Mouse (Mus musculus): ENCODE measurements around the gene Gtf3c5. TPM values are rescaled to one million over a fixed set of nuclear protein-coding genes. Genes with fewer than 3 reads are reported as not detected.

The Gtf3c5 gene
- polyA plus RNA-seq, 1 experiment from 2014 or later = 20.7 TPM

DNA sequence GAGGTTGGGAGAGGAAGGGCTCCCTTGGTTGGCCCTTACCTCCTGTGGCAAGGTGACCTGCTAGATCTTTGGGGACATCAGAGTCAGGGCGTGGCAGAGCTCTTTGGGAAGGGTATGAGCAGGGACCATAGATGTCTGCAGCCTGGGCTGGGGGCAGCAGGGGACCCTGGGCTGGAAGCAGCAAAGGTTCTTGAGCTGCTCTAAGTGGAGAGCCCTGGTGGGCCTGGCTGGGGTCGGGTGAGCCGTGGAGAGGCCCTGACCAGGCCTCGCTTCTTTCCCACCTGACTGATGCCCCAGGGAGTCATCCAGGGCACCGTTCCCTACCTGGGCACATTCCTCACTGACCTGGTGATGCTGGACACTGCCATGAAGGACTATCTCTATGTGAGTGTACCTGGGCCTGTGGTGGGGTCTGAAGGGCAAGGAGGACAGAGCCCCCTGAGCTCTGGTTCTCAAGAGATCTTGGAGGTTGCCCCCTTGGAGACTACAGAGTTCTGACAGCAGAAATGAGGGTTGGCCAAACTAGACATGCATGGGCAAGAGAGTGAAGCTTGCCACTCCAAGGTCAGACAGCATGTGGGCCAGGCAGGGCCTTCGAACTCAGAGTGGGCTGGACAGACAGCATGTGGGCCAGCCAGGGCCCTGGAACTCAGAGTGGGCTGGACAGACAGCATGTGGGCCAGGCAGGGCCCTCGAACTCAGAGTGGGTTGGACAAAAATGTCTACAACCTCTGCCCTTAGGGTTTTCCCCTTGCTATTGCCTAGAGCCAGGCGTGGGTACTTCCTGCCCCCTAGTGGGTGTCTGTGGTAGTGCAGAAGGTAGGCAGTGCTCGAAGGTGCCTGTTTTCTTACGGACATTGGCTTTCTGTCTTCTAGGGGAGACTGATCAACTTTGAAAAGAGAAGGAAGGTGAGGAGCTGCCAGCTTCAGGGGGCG, 36.0 kb downstream of the Gtf3c5 start:
- no peak overlapping the region for H3K9ac ChIP-seq (ENCODE audit: low read length)
- ATAC-seq (ENCODE audit: insufficient number of reproducible peaks, insufficient read depth, low FRiP score, low read depth) = no peak
- no peaks in the 10 kb centered on the region for H3K4me1 ChIP-seq (ENCODE audit: control insufficient read depth in 2 of 2, insufficient read depth in 2 of 2, low read length in 2 of 2)
- peaks cover 93% of the 10 kb centered on the region for H3K36me3 ChIP-seq (ENCODE audit: control insufficient read depth, insufficient read depth, low read length)
- no peak overlapping the region for H3K4me2 ChIP-seq (ENCODE audit: low read length)
- H3K27ac ChIP-seq (replicated peaks in 1 of 2; ENCODE audit: control insufficient read depth in 1 of 2, insufficient read depth in 1 of 2, low read depth in 2 of 2, low read length in 2 of 2) = no peak overlapping the region
- H3K4me3 ChIP-seq (ENCODE audit: control insufficient read depth in 1 of 2, insufficient read depth in 1 of 2, low read depth in 1 of 2, low read length in 2 of 2) = no peak overlapping the region
- H3K27me3 ChIP-seq (ENCODE audit: control insufficient read depth, insufficient read depth, low read length) = no peaks in the 10 kb centered on the region
- WGBS = 50% methylated on average over 11 of the region's 11 CpGs
- H3K9me3 ChIP-seq (ENCODE audit: control insufficient read depth, low read length) = no peaks in the 10 kb centered on the region

DNA sequence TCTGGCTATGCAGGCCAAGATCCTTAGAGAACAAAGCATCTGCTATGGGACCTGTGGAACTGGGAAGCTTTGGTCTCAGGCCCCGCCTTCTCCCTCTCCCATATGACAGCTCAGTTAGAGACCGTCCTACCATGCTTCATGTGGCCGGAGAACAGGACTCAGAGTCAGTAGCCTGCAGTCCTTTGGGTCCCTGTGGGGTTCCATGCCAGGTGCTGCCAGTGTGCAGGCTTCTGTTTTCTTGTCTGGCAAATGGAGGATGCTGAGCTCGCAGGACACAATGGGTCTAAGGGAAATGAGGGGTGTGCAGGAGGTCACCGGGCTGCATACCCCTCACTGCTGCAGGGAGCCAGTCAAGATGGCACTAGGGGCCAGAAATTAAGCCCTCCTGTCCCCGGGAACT, 37.0 kb downstream of the Gtf3c5 start:
- Histone ChIP-seq H3K4me1 (ENCODE audit: control insufficient read depth in 2 of 2, insufficient read depth in 2 of 2, low read length in 2 of 2) (no peaks in the 10 kb centered on the region), H3K9ac (ENCODE audit: low read length) (no peak overlapping the region), H3K27ac (replicated peaks in 1 of 2; ENCODE audit: control insufficient read depth in 1 of 2, insufficient read depth in 1 of 2, low read depth in 2 of 2, low read length in 2 of 2) (no peak overlapping the region), H3K4me2 (ENCODE audit: low read length) (no peak overlapping the region), H3K27me3 (ENCODE audit: control insufficient read depth, insufficient read depth, low read length) (no peaks in the 10 kb centered on the region), H3K4me3 (ENCODE audit: control insufficient read depth in 1 of 2, insufficient read depth in 1 of 2, low read depth in 1 of 2, low read length in 2 of 2) (no peak overlapping the region), H3K36me3 (ENCODE audit: control insufficient read depth, insufficient read depth, low read length) (peaks cover 93% of the 10 kb centered on the region), H3K9me3 (ENCODE audit: control insufficient read depth, low read length) (no peaks in the 10 kb centered on the region)
- ATAC-seq (ENCODE audit: insufficient number of reproducible peaks, insufficient read depth, low FRiP score, low read depth) = no peak
- 70% methylated on average over 6 of the region's 6 CpGs for WGBS

DNA sequence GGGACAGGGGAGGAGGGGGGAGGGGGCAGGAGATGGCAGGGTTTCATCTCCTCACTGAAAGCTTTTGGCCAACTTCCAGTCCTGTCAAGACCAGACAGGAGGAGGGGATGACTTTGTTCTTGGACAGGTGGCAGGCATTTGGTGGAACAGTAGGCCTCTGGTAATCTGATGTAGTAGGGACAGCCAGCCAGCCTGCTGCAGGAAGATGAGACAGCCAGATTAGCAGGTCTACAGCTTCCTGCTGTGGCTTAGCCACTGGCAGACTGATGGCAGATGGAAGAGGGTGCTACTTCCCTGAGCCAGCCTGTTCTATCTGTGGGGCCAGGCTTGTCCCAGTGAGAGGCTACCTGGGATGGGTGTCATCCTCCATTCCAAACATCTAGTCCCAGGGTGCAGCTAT, 37.6 kb downstream of the Gtf3c5 start:
- Histone ChIP-seq H3K9ac (ENCODE audit: low read length) (no peak overlapping the region), H3K36me3 (ENCODE audit: control insufficient read depth, insufficient read depth, low read length) (peaks cover 91% of the 10 kb centered on the region), H3K4me2 (ENCODE audit: low read length) (no peak overlapping the region), H3K27me3 (ENCODE audit: control insufficient read depth, insufficient read depth, low read length) (no peaks in the 10 kb centered on the region), H3K9me3 (ENCODE audit: control insufficient read depth, low read length) (no peaks in the 10 kb centered on the region), H3K27ac (replicated peaks in 1 of 2; ENCODE audit: control insufficient read depth in 1 of 2, insufficient read depth in 1 of 2, low read depth in 2 of 2, low read length in 2 of 2) (no peak overlapping the region), H3K4me1 (ENCODE audit: control insufficient read depth in 2 of 2, insufficient read depth in 2 of 2, low read length in 2 of 2) (no peaks in the 10 kb centered on the region), H3K4me3 (ENCODE audit: control insufficient read depth in 1 of 2, insufficient read depth in 1 of 2, low read depth in 1 of 2, low read length in 2 of 2) (no peak overlapping the region)
- ATAC-seq (ENCODE audit: insufficient number of reproducible peaks, insufficient read depth, low FRiP score, low read depth) = no peak

DNA sequence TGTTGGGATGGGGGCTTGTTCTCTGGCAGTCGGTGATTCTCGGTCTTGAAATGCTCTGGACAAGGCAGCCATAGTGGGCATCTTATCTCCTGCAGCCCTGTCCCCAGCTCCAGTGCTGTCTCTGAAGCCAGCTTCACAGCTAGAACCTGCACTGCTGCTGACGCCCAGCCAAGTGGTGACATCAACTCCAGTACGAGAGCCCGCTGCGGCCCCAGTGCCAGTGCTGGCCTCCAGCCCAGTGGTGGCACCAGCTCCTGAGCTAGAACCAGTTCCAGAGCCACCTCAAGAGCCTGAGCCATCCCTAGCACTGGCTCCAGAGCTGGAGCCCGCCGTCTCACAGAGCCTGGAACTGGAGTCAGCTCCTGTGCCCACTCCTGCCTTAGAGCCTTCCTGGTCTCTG, 39.7 kb downstream of the Gtf3c5 start:
- no peaks in the 10 kb centered on the region for H3K9me3 ChIP-seq (ENCODE audit: control insufficient read depth, low read length)
- H3K4me1 ChIP-seq (ENCODE audit: control insufficient read depth in 2 of 2, insufficient read depth in 2 of 2, low read length in 2 of 2) = peaks cover 9 to 15% of the 10 kb centered on the region in 2 experiments
- H3K4me3 ChIP-seq (ENCODE audit: control insufficient read depth in 1 of 2, insufficient read depth in 1 of 2, low read depth in 1 of 2, low read length in 2 of 2) = no peak overlapping the region
- no peak overlapping the region for H3K27ac ChIP-seq (replicated peaks in 1 of 2; ENCODE audit: control insufficient read depth in 1 of 2, insufficient read depth in 1 of 2, low read depth in 2 of 2, low read length in 2 of 2)
- H3K4me2 ChIP-seq (ENCODE audit: low read length) = no peak overlapping the region
- no peak overlapping the region for H3K9ac ChIP-seq (ENCODE audit: low read length)
- no peaks in the 10 kb centered on the region for H3K27me3 ChIP-seq (ENCODE audit: control insufficient read depth, insufficient read depth, low read length)
- ATAC-seq (ENCODE audit: insufficient number of reproducible peaks, insufficient read depth, low FRiP score, low read depth) = no peak
- 82% methylated on average over 8 of the region's 8 CpGs for WGBS
- peaks cover 76% of the 10 kb centered on the region for H3K36me3 ChIP-seq (ENCODE audit: control insufficient read depth, insufficient read depth, low read length)

DNA sequence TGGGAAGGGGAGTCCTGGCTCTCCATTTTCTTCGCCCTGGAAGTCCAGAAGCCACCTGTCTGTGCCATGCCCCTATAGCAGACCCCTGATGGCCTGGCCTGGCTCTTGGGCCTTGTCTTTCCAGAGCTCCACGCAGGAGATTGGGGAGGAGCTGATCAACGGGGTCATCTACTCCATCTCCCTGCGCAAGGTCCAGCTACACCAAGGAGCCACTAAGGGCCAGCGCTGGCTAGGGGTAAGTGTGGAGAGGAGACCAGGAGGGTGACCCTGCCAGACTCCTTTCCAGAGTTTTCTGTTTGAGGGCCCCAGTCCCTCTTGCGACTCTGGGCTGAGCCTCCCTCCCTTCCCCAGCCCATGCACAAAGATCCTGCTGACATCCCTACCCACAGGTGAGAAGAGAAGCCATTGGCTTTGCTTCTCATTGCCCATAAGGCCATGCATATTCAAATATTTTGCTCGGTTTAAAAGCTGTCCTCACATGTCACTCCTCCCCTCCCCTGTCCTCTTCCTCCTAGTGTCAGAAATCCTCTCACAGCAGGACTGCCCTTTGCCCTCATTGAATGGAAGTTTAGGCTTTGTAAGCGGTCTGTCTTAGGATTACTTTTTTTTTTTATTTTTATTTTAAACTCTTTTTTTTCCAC, 42.8 kb downstream of the Gtf3c5 start:
- Histone ChIP-seq H3K27me3 (ENCODE audit: control insufficient read depth, insufficient read depth, low read length) (no peaks in the 10 kb centered on the region), H3K9me3 (ENCODE audit: control insufficient read depth, low read length) (no peaks in the 10 kb centered on the region), H3K36me3 (ENCODE audit: control insufficient read depth, insufficient read depth, low read length) (peaks cover 51% of the 10 kb centered on the region), H3K4me1 (ENCODE audit: control insufficient read depth in 2 of 2, insufficient read depth in 2 of 2, low read length in 2 of 2) (peaks cover 24 to 32% of the 10 kb centered on the region in 2 experiments), H3K4me2 (ENCODE audit: low read length) (no peak overlapping the region), H3K27ac (replicated peaks in 1 of 2; ENCODE audit: control insufficient read depth in 1 of 2, insufficient read depth in 1 of 2, low read depth in 2 of 2, low read length in 2 of 2) (no peak overlapping the region), H3K9ac (ENCODE audit: low read length) (no peak overlapping the region), H3K4me3 (ENCODE audit: control insufficient read depth in 1 of 2, insufficient read depth in 1 of 2, low read depth in 1 of 2, low read length in 2 of 2) (no peak overlapping the region)
- no peak for ATAC-seq (ENCODE audit: insufficient number of reproducible peaks, insufficient read depth, low FRiP score, low read depth)
- WGBS = 84% methylated on average over 8 of the region's 8 CpGs

DNA sequence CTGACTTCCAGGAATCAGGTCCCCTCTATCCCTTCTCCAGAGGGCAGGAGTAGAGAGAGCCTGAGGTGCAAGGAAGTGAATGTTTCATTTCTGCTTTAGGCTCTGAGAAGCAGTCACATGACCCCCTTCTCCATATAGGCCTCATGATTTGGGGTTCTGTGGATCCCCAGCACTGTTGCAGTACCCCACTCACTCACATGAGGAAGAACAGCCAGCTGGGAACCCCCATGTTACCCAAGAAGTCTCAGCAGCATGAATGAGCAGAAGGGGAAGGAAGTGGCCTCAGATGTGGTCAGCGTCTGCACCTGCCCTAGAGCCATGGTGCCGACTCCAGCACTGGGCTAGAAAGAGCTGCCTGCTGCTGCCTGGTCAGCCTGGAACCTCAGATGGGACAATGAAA, 43.6 kb downstream of the Gtf3c5 start:
- H3K9me3 ChIP-seq (ENCODE audit: control insufficient read depth, low read length) = no peaks in the 10 kb centered on the region
- H3K4me1 ChIP-seq (ENCODE audit: control insufficient read depth in 2 of 2, insufficient read depth in 2 of 2, low read length in 2 of 2) = peaks cover 32 to 39% of the 10 kb centered on the region in 2 experiments
- peak overlapping the region; percentile 3; the same call in 1 of the 2 replicates for H3K9ac ChIP-seq (ENCODE audit: low read length)
- H3K27me3 ChIP-seq (ENCODE audit: control insufficient read depth, insufficient read depth, low read length) = no peaks in the 10 kb centered on the region
- H3K36me3 ChIP-seq (ENCODE audit: control insufficient read depth, insufficient read depth, low read length) = peaks cover 43% of the 10 kb centered on the region
- no peak overlapping the region for H3K4me3 ChIP-seq (ENCODE audit: control insufficient read depth in 1 of 2, insufficient read depth in 1 of 2, low read depth in 1 of 2, low read length in 2 of 2)
- no peak overlapping the region for H3K27ac ChIP-seq (replicated peaks in 1 of 2; ENCODE audit: control insufficient read depth in 1 of 2, insufficient read depth in 1 of 2, low read depth in 2 of 2, low read length in 2 of 2)
- 65% methylated on average over 2 of the region's 2 CpGs for WGBS
- H3K4me2 ChIP-seq (ENCODE audit: low read length) = no peak overlapping the region
- ATAC-seq (ENCODE audit: insufficient number of reproducible peaks, insufficient read depth, low FRiP score, low read depth) = no peak

DNA sequence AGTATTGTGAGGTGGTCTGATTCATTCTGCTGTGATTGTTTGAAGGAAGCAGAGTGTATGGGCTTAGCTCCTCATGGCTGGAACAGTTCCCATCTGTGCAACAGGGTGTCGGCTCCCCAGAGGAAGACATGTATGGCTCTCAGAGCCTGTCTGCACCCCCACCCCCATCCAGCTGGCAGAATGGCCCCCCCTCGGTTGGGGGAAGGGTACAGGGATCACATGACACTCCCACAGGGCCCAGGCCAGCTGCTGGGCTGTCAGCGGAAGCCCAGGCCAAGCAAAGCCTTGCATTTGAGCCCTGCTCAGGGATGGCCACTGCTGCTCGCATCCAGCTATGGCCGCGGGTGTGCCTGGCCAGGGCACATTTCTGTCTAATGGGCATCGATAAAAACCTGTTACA, 44.3 kb downstream of the Gtf3c5 start:
- peak overlapping the region; percentile 31; the same call in 1 of the 2 replicates for H3K9ac ChIP-seq (ENCODE audit: low read length)
- H3K27me3 ChIP-seq (ENCODE audit: control insufficient read depth, insufficient read depth, low read length) = no peaks in the 10 kb centered on the region
- H3K36me3 ChIP-seq (ENCODE audit: control insufficient read depth, insufficient read depth, low read length) = peaks cover 36% of the 10 kb centered on the region
- ATAC-seq (ENCODE audit: insufficient number of reproducible peaks, insufficient read depth, low FRiP score, low read depth) = no peak; the same call in 1 of the 2 replicates
- H3K4me1 ChIP-seq (ENCODE audit: control insufficient read depth in 2 of 2, insufficient read depth in 2 of 2, low read length in 2 of 2) = peaks cover 39 to 47% of the 10 kb centered on the region in 2 experiments
- H3K4me2 ChIP-seq (ENCODE audit: low read length) = no peak overlapping the region
- no peak overlapping the region for H3K4me3 ChIP-seq (ENCODE audit: control insufficient read depth in 1 of 2, insufficient read depth in 1 of 2, low read depth in 1 of 2, low read length in 2 of 2)
- peak overlapping the region; percentile 33 to 59; a peak in 3 of 4 replicates for H3K27ac ChIP-seq (replicated peaks in 1 of 2; ENCODE audit: control insufficient read depth in 1 of 2, insufficient read depth in 1 of 2, low read depth in 2 of 2, low read length in 2 of 2)
- no peaks in the 10 kb centered on the region for H3K9me3 ChIP-seq (ENCODE audit: control insufficient read depth, low read length)
- 45% methylated on average over 7 of the region's 7 CpGs for WGBS

Data from heart, embryonic 14.5 days (tissue).